Mouse (Mus musculus) megakaryocyte, embryonic 14.5 days (primary cell): ENCODE data around the gene Prpf40b.

Experiments used
- FLI1 ChIP-seq: IDR thresholded peaks from 2 replicates; pipeline ENCODE4 v1.6.1; 2012; ENCODE audit warnings: low read length, inconsistent platforms, mixed read lengths
- GATA1 ChIP-seq: IDR thresholded peaks from 3 replicates; pipeline ENCODE4 v1.6.1; 2012; ENCODE audit warnings: mixed read lengths, low read length, inconsistent platforms, borderline replicate concordance

DNA sequence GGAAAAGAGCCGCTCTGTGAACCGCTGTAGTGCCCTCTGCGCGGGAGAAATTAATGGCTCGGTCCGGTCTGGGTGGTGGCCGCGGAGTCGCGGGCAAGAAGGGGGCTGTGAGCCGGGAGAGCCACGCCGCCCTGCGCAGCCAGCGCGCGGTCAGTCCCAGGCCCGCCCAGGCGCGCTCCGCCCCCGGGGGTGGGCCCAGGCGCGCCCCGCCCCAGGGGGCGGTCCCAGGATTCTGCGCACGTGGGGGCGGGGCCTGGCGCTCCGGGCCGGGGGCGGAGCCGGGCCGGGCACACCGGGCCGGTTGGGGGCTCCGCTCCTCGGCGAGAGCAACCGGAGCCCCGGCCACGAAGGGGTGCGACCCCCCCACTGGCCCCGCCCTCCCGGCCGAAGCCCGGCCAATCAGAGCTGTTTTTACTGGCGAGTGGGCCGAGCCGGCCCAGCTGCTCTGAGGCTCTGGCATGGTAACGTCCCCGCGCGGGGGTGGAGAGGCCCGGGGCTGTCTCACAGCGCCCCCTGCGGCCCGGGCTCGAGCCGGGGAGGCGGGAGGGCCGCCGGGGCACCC, at the start of gene Prpf40b:
- TF ChIP-seq GATA1 (no peak), FLI1 (no peak)
